Mouse (Mus musculus): ENCODE measurements at regions not wholly inside any gene's neighbourhood (a gene's known extent, or its start where the extent isn't known, plus 50 kb on each side); places are given as distances from the start of the nearest gene placed in this dataset.

- TF ChIP-seq CTCF (IDR thresholded peaks at IDR 0.05) = no peak
- intact Hi-C loops (cut with DNase I) = loop anchor here (2.0 to 5.0 kb wide), 2 partner anchors 37 to 161 kb away; no protein-coding TSS in a partner anchor
- H3K27ac ChIP-seq = no peak overlapping the region
- peak in 1 of 2 experiments; percentile 9 for DNase-seq (ENCODE audit: extremely low spot score in 1 of 2, low spot score in 2 of 2)
- no peak overlapping the region for H3K4me3 ChIP-seq
Measured at GRCm38 (mm10) chr4:81727735-81728581, 285.3 kb upstream of the Mpdz start.

GRCm38 (mm10) chr4:81726761-81727723 is 284.4 kb upstream of the Mpdz start:
- DNase-seq (ENCODE audit: extremely low spot score in 1 of 2, low spot score in 2 of 2) = peak in 1 of 2 experiments; percentile 11
- Histone ChIP-seq H3K4me3 (no peak overlapping the region), H3K27ac (no peak overlapping the region)
- intact Hi-C loops (cut with DNase I) = loop anchor here (2.0 to 5.0 kb wide), 2 partner anchors 38 to 160 kb away; no protein-coding TSS in a partner anchor
- TF ChIP-seq CTCF (IDR thresholded peaks at IDR 0.05) = no peak

GRCm38 (mm10) chr4:81724751-81725150 is 282.1 kb upstream of the Mpdz start:
- Histone ChIP-seq H3K27ac (no peak overlapping the region), H3K4me3 (no peak overlapping the region)
- no peak for TF ChIP-seq CTCF (IDR thresholded peaks at IDR 0.05)
- intact Hi-C loops (cut with DNase I) = loop anchor here (5.0 kb wide), 1 partner anchor 157 kb away; no protein-coding TSS in a partner anchor
- DNase-seq (ENCODE audit: extremely low spot score in 1 of 2, low spot score in 2 of 2) = no peak

- TF ChIP-seq CTCF (IDR thresholded peaks at IDR 0.05) = no peak
- no peak for DNase-seq (ENCODE audit: extremely low spot score in 1 of 2, low spot score in 2 of 2)
- Histone ChIP-seq H3K4me3 (no peak overlapping the region), H3K27ac (no peak overlapping the region)
- intact Hi-C loops (cut with DNase I) = no loop called here
Measured at GRCm38 (mm10) chr4:81712378-81712777, 269.8 kb upstream of the Mpdz start.

GRCm38 (mm10) chr4:81695182-81695581 is 252.6 kb upstream of the Mpdz start:
- Histone ChIP-seq H3K27ac (no peak overlapping the region), H3K4me3 (no peak overlapping the region)
- intact Hi-C loops (cut with DNase I) = no loop called here

GRCm38 (mm10) chr4:81677205-81677604 is 234.6 kb upstream of the Mpdz start:
- no peak for TF ChIP-seq CTCF (IDR thresholded peaks at IDR 0.05)
- H3K27ac ChIP-seq = no peak overlapping the region
- no peak for DNase-seq (ENCODE audit: extremely low spot score in 1 of 2, low spot score in 2 of 2)
- H3K4me3 ChIP-seq = no peak overlapping the region
- intact Hi-C loops (cut with DNase I) = no loop called here

More at GRCm38 (mm10) chr4:81695182-81695581, 252.6 kb upstream of the Mpdz start:
- TF ChIP-seq CTCF (IDR thresholded peaks at IDR 0.05) = no peak
- no peak for DNase-seq (ENCODE audit: extremely low spot score in 1 of 2, low spot score in 2 of 2)

- Histone ChIP-seq H3K4me3 (no peak overlapping the region), H3K27ac (no peak overlapping the region)
- DNase-seq (ENCODE audit: extremely low spot score in 1 of 2, low spot score in 2 of 2) = no peak
- no peak for TF ChIP-seq CTCF (IDR thresholded peaks at IDR 0.05)
- intact Hi-C loops (cut with DNase I) = no loop called here
Measured at GRCm38 (mm10) chr4:81674871-81675270, 232.3 kb upstream of the Mpdz start.

- no peak overlapping the region for H3K4me3 ChIP-seq
- no peak overlapping the region for H3K27ac ChIP-seq
- no peak for TF ChIP-seq CTCF (IDR thresholded peaks at IDR 0.05)
- intact Hi-C loops (cut with DNase I) = no loop called here
- no peak for DNase-seq (ENCODE audit: extremely low spot score in 1 of 2, low spot score in 2 of 2)
Measured at GRCm38 (mm10) chr4:81673398-81674265, 231.0 kb upstream of the Mpdz start.

GRCm38 (mm10) chr4:81671986-81672385 is 229.4 kb upstream of the Mpdz start:
- no peak for DNase-seq (ENCODE audit: extremely low spot score in 1 of 2, low spot score in 2 of 2)
- intact Hi-C loops (cut with DNase I) = no loop called here
- Histone ChIP-seq H3K4me3 (no peak overlapping the region), H3K27ac (no peak overlapping the region)
- no peak for TF ChIP-seq CTCF (IDR thresholded peaks at IDR 0.05)

GRCm38 (mm10) chr4:81669181-81669580 is 226.6 kb upstream of the Mpdz start:
- intact Hi-C loops (cut with DNase I) = no loop called here
- no peak overlapping the region for H3K27ac ChIP-seq
- H3K4me3 ChIP-seq = no peak overlapping the region
- DNase-seq (ENCODE audit: extremely low spot score in 1 of 2, low spot score in 2 of 2) = peak in 1 of 2 experiments; percentile 8
- TF ChIP-seq CTCF (IDR thresholded peaks at IDR 0.05) = no peak

- Histone ChIP-seq H3K4me3 (no peak overlapping the region), H3K27ac (no peak overlapping the region)
- intact Hi-C loops (cut with DNase I) = no loop called here
- no peak for TF ChIP-seq CTCF (IDR thresholded peaks at IDR 0.05)
- no peak for DNase-seq (ENCODE audit: extremely low spot score in 1 of 2, low spot score in 2 of 2)
Measured at GRCm38 (mm10) chr4:81661096-81661495, 218.5 kb upstream of the Mpdz start.

Data from left cerebral cortex, adult 2 months (tissue).